Mouse (Mus musculus) thymus, adult 2 months (tissue): ENCODE measurements around the gene Prss35. TPM values are rescaled to one million over a fixed set of nuclear protein-coding genes. Genes with fewer than 3 reads are reported as not detected.
A peak's percentile ranks its signal among the peaks of the same experiment; 100 is the strongest.

ENCODE experiments used
- DNase-seq: peaks from one replicate; pipeline ENCODE4 v3.0.0; 2021
- H3K27ac ChIP-seq: fragments of 200-500 bp; 2 replicates; pipeline ENCODE4 v1.5.1; 2012; ENCODE audit warnings: low read length, control low read depth; ENCODE audit not compliant: control insufficient read depth, insufficient read depth
- H3K27me3 ChIP-seq: fragments of 200-500 bp; 2 replicates; pipeline ENCODE4 v1.6.1; 2012; ENCODE audit warnings: mild to moderate bottlenecking, low read length, moderate library complexity, mixed read lengths; ENCODE audit not compliant: control insufficient read depth, insufficient read depth
- H3K36me3 ChIP-seq: fragments of 200-500 bp; 2 replicates; pipeline ENCODE4 v1.6.1; 2012; ENCODE audit warnings: mild to moderate bottlenecking, low read length, moderate library complexity; ENCODE audit not compliant: control insufficient read depth, insufficient read depth
- H3K4me1 ChIP-seq: fragments of 200-500 bp; replicated peaks from 2 replicates; pipeline ENCODE4 v1.6.1; 2012; ENCODE audit warnings: low read length; ENCODE audit not compliant: control insufficient read depth, insufficient read depth
- H3K4me3 ChIP-seq: fragments of 200-500 bp; 2 replicates; pipeline ENCODE4 v1.5.1; 2012; ENCODE audit warnings: mild to moderate bottlenecking, low read length, control low read depth, moderate library complexity; ENCODE audit not compliant: control insufficient read depth, insufficient read depth
- CTCF ChIP-seq: fragments of 200-500 bp; IDR thresholded peaks from 2 replicates; pipeline ENCODE4 v1.5.1; 2012; ENCODE audit warnings: mild to moderate bottlenecking, control low read depth, low read length, moderate library complexity, borderline replicate concordance; ENCODE audit not compliant: control insufficient read depth, poor library complexity, insufficient read depth; ENCODE audit errors: extremely low read depth
- POLR2A ChIP-seq: fragments of 200-500 bp; IDR thresholded peaks from 2 replicates; pipeline ENCODE4 v1.6.1; 2012; ENCODE audit warnings: mild to moderate bottlenecking, low read length, control low read depth, moderate library complexity; ENCODE audit not compliant: control insufficient read depth, poor library complexity, insufficient read depth; ENCODE audit errors: extremely low read depth
- WGBS: fragments of 180-500 bp; shearing (Covaris S2); methylation state at CpG from one replicate; pipeline ENCODE4 v1.1.7; 2018; 5-methylcytosine and 5-hydroxymethylcytosine counted together
- polyA plus RNA-seq: library from polyadenylated mRNA; depleted of rRNA; stranded (reverse); fragments of >200 nt; gene quantifications from 2 replicates; pipeline ENCODE4 v1.2.3, GENCODE M21; 2012; rRNA removed

The Prss35 gene
- polyA plus RNA-seq, result 0.08 and 0.16 TPM in 2 replicates

DNA sequence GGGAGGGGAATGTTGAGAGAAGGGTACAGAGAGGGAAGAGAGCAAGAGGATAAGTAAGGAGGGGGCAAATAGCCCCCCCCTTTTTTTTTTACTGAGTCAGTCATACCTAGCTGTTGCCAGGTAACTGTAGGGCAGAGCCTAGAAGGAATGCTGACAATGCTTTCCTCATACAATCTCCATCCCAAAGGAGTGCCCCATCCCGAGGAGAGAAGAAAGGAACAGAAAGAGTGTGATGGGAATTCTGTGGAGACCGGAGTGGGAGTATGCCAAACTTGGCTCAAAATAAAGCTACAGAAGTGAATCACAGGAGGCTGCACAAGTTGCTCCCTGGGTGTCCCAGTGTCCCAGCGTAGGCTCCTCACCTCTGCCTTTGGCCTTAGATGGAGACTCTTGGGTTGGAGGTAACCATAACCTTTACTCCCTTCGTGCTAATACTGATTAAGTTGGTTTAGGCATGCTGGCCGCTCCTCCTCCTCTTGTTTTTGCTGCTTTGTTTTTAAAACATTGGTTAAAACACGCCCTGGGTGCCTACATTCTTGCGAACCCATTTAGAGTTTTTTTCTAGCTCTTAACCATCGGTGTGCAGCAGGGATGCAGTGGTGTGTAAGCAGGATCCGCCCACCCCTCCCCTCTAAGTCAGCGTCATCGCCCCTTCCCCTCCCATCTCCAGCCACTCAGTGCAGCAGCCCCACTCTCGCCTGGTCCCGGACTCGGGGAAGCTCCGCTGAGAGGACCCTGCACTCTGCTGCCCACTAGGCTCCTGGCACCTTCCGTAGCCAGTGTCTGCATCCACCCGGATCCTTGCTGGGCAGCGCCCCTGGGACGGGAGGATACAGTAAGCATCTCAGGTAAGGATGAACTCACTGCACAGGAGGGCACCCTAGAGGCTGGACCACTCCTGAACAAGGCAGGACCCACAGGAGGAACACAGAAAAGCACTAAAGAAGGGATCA is at the start of gene Prss35:
Prss35 (plus strand) TSS at position 691 of the 953 bp plus-strand sequence.
- no peak for TF ChIP-seq POLR2A
- no peak for TF ChIP-seq CTCF
- WGBS, result 10% methylated on average over 19 of the region's 19 CpGs
- Histone ChIP-seq H3K4me1 (no peaks in the 10 kb centered on the region), H3K36me3 (no peaks in the 10 kb centered on the region), H3K4me3 (no peak within 1 kb of the TSS), H3K27me3 (no peaks in the 10 kb centered on the region), H3K27ac (no peak within 1 kb of the TSS)
- no peak for DNase-seq

DNA sequence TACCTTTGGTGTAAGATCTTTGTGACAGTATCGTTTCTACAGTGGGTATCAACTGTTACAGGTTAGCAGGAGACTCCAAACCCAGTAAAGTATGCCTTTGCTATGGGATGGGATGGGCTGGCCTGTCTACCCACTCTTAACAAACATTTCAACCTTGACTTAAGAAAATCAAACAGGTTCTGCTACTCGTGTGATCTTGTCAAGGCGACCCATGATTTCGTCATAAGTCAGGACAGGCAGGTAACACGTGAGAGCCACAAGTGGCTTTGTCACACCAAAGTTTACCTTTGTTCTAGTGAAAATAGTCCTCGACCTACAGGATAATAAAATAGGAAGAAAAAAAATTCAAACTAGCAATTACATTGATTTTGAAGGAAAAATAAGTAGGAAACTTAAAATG is 49.5 kb upstream of the Prss35 start:
- H3K27me3 ChIP-seq, result peaks cover 7% of the 10 kb centered on the region; the same call in 1 of the 2 replicates
- H3K36me3 ChIP-seq, result no peaks in the 10 kb centered on the region
- H3K4me1 ChIP-seq, result 0 out of 2 replicates have a peak, but pooled peaks cover 5% of the 10 kb centered on the region
- no peak for DNase-seq
- no peak overlapping the region for H3K4me3 ChIP-seq
- WGBS, result 95% methylated on average over 6 of the region's 6 CpGs
- TF ChIP-seq CTCF (no peak), POLR2A (no peak)
- H3K27ac ChIP-seq, result no peak overlapping the region

GRCm38 (mm10) chr9:86694644-86695043 is 48.8 kb upstream of the Prss35 start:
- WGBS, result 89% methylated on average over 7 of the region's 7 CpGs
- TF ChIP-seq CTCF (no peak), POLR2A (no peak)
- no peak for DNase-seq
- Histone ChIP-seq H3K36me3 (no peaks in the 10 kb centered on the region), H3K27ac (no peak overlapping the region), H3K4me1 (0 out of 2 replicates have a peak, but pooled peaks cover 5% of the 10 kb centered on the region), H3K27me3 (peaks cover 7% of the 10 kb centered on the region; the same call in 1 of the 2 replicates), H3K4me3 (no peak overlapping the region)

GRCm38 (mm10) chr9:86695199-86695817 is 48.1 kb upstream of the Prss35 start:
- no peaks in the 10 kb centered on the region for H3K36me3 ChIP-seq
- no peak for DNase-seq
- WGBS, result 7% methylated on average over 48 of the region's 56 CpGs
- H3K4me3 ChIP-seq, result peak overlapping the region; percentile 31
- H3K27ac ChIP-seq, result no peak overlapping the region
- 0 out of 2 replicates have a peak, but pooled peaks cover 5% of the 10 kb centered on the region for H3K4me1 ChIP-seq
- TF ChIP-seq POLR2A, result no peak
- no peak for TF ChIP-seq CTCF
- peaks cover 7% of the 10 kb centered on the region; the same call in 1 of the 2 replicates for H3K27me3 ChIP-seq

GRCm38 (mm10) chr9:86695818-86696261 is 47.6 kb upstream of the Prss35 start, which contains the start of gene Me1:
Gene Me1 (minus strand): TSS chr9:86695953.
- no peak for DNase-seq
- TF ChIP-seq CTCF (no peak), POLR2A (no peak)
- H3K27me3 ChIP-seq, result peaks cover 7% of the 10 kb centered on the region; the same call in 1 of the 2 replicates
- H3K4me1 ChIP-seq, result 0 out of 2 replicates have a peak, but pooled peaks cover 5% of the 10 kb centered on the region
- H3K27ac ChIP-seq, result no peak within 1 kb of the TSS
- 5% methylated on average over 40 of the region's 46 CpGs for WGBS
- H3K36me3 ChIP-seq, result no peaks in the 10 kb centered on the region
- peak within 1 kb of the TSS; percentile 31 for H3K4me3 ChIP-seq

GRCm38 (mm10) chr9:86701264-86701663 is 42.2 kb upstream of the Prss35 start:
- WGBS, result 77% methylated on average over 5 of the region's 5 CpGs
- H3K27ac ChIP-seq, result no peak overlapping the region
- H3K4me1 ChIP-seq, result no peaks in the 10 kb centered on the region
- H3K27me3 ChIP-seq, result no peaks in the 10 kb centered on the region
- H3K36me3 ChIP-seq, result no peaks in the 10 kb centered on the region
- TF ChIP-seq CTCF (no peak), POLR2A (no peak)
- no peak overlapping the region for H3K4me3 ChIP-seq
- DNase-seq, result no peak
